Mouse (Mus musculus): ENCODE measurements around the gene Cdh23.

Cdh23 gene

DNA sequence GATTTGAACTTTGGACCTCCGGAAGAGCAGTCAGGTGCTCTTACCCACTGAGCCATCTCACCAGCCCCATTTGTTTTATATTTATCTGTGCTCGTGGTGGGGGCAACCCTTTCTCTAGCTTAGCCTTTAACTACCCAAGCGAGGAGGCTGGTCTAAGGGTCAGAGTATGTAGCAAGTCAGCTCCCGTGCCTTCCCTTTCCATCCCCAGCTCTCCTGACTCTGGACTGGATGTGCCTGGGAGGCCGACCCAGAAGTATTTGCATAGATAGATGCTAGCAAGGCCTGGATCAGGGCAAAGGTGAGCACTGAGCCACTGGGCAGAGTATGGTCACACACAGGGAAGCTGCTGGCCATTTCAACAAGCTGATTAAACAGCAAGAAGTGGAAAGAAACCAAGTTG is 12.5 kb upstream of the Cdh23 start:
- ATAC-seq (ENCODE audit: low TSS enrichment): no peak

DNA sequence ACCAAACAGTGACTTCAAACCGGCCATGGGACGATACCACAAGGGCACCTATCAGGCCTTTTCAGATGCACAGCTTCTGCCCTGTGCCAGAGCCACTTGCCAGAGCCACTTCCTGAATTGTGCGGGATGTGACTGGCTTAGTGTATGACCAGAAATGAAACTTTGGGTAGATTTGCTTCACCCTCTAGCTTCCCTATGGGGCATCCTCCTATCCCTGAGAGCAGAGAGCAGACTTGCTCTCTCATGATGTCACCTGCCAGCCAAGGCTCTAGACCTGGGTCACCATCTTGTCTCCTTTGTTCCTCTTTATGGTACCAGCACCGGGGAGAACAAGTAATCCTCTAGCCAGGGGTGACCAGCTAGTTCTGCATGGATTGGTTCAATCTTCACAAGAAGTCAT is 10.0 kb upstream of the Cdh23 start:
- no peak for ATAC-seq (ENCODE audit: low TSS enrichment)

DNA sequence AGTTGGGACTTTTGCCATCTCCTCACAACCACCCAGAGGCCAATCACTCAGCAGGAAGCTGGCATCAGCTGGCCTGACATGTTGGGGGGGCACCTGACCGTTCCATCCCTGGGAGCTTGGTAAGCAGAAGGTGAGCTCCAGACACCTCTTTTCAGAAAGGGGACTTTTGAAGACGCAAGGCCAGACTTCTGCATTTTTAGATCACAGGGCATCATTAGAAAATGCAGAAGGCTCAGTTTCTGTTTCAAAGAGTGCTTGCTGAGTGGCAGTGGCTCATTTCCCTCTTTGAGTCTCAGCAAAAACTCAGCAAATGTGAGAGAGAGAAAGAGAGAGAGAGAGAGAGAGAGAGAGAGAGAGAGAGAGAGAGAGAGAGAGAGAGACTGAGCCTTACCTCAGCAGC is 8.8 kb upstream of the Cdh23 start:
- ATAC-seq (ENCODE audit: low TSS enrichment): no peak

- no peak for ATAC-seq (ENCODE audit: low TSS enrichment)
Measured at GRCm38 (mm10) chr10:60697775-60698174, 1.5 kb upstream of the Cdh23 start.

DNA sequence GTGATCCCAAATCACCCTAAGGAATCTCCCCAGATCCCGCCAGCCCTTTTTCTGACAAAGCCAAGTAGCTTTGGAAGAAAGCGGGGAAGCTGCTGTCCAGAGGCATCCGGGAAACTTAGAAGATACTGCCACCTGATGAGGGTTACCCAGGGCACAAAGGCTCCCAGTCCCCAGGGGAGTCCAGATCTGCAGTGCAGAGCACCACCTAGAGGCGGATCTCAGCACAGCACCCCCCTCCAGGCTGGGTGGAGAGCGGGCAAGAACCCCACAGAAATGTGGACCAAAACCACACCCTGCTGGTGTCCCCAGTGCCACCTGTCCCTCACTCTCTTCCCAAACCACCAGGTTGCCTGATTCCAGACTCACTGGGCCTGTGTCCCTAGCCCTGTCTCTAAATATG is 685 bp upstream of the Cdh23 start:
- ATAC-seq (ENCODE audit: low TSS enrichment): peak; percentile 78

GRCm38 (mm10) chr10:60691671-60692390 is 4.5 kb downstream of the Cdh23 start:
- no peak for ATAC-seq (ENCODE audit: low TSS enrichment)

DNA sequence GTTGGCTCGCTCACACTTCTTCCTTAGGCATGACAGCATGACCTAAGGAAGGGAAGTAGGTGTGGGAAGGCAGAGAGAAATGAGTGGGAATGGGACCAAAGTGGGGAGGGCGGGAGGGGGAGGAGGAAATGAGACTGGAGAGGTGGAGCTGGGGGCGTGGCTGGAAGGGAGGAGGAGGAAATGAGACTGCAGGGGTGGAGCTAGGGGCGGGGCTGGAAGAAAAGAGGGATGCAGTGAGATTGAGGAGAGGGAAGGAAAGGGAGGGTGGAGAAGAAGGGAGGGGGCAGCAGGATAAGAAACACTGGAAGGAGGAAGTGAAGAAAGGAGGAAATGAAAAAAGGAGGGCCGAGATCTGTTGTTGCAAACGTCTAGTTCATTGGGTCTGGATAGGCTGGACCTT is 5.3 kb downstream of the Cdh23 start:
- no peak for ATAC-seq (ENCODE audit: low TSS enrichment)

DNA sequence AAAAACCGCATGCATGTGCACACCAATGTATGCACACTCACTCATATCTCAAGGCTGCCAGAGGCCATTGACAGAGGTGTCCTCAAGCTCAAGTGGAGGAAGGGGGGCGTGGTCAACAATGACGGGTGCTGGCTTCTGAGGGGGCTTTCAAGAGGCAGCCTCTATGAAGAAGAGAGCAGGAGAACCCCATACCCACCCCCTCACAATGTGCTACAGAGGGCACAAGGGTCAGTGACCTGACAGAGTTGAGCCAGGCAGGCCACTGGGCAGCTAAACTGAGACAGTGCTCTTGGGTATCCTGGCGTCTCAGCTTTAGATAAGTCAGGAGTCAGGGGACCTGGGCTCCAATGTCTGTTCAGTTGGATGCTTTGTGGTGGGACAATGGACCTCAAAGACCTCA is 6.9 kb downstream of the Cdh23 start:
- ATAC-seq (ENCODE audit: low TSS enrichment): no peak

DNA sequence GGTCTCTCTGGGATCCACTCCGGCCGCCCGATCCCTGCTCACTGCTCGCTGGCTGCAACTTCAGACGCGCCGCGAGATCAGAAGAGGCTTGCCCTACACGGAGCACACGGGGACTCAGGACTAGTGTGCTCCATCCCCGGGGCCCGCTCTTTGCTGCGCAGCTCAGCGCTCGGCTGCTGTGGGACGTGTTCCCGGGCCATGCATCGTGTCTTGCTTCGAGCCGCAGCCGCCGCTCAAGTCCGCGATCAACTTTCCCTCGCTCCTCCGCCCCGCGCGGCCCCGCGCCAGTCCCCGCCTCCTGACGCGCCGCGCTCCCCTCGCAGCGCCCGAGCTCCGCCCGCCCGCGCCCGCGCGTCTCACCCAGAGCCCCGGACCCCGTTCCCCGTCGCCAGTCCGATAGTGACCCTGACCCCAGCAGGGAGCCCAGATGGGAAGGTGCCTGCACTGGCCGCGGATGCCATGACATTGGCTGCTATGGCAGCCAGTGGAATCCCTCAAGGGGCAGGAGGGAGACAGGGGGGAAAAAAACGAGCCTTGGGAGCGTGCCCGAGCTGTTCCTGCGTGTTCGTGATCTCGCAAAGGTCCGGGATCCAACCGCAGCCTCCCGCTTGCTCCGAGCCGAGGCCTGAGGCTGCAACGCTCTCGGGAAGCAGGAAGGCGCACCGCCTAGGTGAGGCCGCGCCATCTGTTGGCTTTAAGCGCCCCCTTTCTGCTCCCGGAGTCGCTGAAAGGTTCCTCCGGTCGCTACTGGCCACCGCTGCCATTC is 9.1 kb downstream of the Cdh23 start:
- peak; percentile 84 for ATAC-seq (ENCODE audit: low TSS enrichment)

GRCm38 (mm10) chr10:60686641-60686975 is 9.7 kb downstream of the Cdh23 start:
- peak; percentile 16; the same call in 1 of the 2 replicates for ATAC-seq (ENCODE audit: low TSS enrichment)

DNA sequence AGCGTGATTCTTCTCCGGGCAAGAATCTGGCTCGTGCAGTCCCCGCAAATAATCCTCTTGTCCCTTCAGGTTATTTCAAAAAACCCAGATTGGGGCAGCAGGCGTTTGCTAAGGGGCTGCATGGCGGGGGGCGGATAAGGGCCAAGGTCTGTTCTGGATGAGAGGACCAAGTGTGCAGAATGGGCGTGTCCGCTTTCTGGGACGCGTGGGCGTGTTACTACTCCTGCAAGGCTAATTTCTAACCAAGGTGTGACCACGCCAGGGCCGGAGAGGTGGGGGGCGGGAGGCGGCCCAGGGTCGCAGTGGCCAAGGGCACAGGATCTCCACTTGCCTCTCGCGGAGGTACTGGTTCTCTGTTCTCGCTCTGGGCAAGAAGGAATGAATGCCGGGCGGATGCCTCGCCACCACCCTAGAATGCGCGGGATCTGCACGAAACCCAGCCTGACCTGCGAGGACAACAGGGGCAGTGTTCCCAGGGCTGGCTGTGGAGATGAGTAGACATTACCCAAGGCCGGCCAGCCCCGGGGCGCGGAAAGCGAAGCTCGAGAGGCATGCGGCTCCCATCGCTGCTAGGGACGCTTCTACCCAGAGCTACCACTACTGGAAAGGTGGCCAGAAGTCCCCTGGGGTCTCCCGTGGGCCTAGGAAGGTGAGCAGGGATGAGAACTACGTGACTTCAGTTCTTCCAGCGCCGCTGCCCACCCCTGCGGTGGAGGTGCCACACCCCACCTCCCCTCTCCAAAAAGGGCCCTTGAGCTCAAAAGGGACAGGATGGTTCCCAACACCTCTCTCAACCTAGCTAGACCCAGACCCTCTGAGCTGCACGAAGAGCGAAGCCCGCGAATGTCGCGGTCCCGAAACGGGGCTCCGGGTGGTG is 10.3 kb downstream of the Cdh23 start:
- ATAC-seq (ENCODE audit: low TSS enrichment): no peak

GRCm38 (mm10) chr10:60678926-60679325 is 17.4 kb downstream of the Cdh23 start:
- no peak for ATAC-seq (ENCODE audit: low TSS enrichment)

GRCm38 (mm10) chr10:60677319-60677718 is 19.0 kb downstream of the Cdh23 start:
- no peak for ATAC-seq (ENCODE audit: low TSS enrichment)

- no peak for ATAC-seq (ENCODE audit: low TSS enrichment)
Measured at GRCm38 (mm10) chr10:60670166-60670565, 26.1 kb downstream of the Cdh23 start.

GRCm38 (mm10) chr10:60668591-60668990 is 27.7 kb downstream of the Cdh23 start:
- ATAC-seq (ENCODE audit: low TSS enrichment): no peak

DNA sequence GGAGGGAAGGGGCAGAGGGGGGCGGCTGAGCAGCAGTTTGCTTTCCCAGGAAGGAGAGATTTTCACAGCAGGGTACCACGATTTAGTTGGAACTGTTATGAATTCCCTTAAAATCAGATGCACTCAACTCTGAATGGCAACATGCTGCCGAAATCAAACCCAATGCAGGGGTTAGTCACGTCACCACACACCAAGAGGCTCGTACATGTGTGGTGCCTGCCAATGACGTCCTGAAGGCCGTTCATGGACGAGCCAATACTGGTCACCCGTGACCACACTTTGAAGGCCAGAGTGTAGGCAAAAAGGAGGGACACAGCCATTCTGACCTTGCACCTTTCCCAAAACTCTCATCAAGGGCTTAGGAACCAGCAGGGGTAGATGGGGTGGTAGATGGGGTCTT is 35.3 kb downstream of the Cdh23 start:
- no peak for ATAC-seq (ENCODE audit: low TSS enrichment)

- ATAC-seq (ENCODE audit: low TSS enrichment): no peak
Measured at GRCm38 (mm10) chr10:60659450-60660020, 36.8 kb downstream of the Cdh23 start.

DNA sequence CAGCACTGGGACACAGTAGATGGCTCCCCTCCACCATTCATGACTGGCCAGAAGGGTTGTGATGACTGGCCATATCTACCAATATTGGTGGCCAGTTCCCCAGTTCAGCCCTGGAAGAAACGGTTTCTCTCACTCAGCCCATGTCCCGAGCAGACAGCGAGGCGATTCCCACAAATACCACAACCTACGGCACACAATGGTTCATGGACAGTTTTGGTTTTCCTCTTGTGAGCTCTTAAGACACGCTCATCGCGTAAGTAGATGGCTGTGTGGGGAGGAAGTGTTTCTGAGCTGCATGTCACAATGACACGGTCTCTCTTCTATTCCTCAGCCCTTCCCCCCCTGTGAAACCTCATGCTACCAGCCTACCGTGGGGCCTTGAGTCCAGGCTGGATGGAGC is 38.1 kb downstream of the Cdh23 start:
- ATAC-seq (ENCODE audit: low TSS enrichment): no peak

DNA sequence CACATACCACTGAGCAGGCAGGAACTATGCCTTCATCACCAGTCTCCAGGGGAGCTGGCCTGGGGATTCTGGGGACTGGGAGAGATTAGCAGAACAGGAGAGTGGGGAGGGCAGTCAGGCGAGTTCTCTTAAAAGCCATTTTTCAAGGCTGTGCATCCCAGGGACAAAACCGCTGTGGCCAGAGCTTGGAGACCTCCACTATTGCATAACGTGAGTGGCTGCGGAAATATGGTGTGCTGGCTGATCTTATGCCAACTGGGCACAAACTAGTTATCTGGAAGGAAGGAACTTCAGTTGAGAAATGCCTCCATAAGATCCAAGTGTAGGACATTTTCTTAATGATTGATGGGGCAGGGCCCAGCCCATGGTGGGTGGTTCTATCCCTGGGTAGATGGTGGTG is 42.6 kb downstream of the Cdh23 start:
- ATAC-seq (ENCODE audit: low TSS enrichment): no peak

- ATAC-seq (ENCODE audit: low TSS enrichment): no peak
Measured at GRCm38 (mm10) chr10:60653106-60653505, 43.2 kb downstream of the Cdh23 start.

DNA sequence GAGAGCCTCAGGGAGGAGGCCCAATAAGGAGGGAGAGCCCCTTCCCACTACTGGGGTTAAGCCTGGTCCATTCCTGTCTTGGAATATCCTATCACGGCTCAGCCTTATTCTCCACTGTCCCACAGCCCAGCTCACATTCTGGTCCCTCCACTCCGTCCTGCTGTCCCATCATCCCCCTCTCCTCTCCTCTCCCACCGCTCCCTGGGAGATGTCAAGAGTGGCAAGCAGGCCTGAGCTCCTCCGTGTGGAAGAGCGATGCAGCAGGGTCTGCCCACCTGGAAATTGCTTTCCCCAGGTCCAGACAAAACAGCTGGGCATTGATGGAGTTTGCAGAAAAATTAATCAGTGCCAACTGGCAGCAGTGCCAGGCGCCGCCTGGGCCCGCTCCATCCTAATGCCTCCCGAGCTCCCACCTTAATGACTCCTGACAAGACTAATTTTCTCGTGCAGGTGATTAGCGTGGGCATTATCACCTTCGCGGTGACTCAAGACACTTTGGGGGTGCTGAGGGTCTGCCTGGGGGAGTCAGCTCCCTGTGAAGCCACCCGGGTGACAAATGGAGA is 52.1 kb downstream of the Cdh23 start:
- no peak for ATAC-seq (ENCODE audit: low TSS enrichment)

DNA sequence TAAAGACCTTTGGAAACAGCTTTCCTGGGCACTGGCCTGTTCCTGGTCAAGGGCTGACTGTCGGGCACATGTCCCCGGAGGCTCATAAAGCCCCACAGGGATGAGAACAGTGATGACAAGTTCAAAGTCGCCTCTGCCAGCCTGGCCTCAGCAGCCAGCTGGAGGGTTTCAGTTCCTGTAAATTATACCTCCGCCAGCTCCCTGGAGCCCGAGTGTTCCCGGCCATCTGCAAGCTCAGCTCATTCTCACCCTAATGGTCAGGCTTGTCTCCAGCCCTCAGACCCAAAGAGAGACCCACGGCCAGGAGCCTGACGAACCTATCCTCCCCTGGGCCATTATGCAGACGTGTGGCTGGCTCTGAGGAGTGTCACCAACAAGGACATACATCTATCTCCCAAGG is 57.0 kb downstream of the Cdh23 start:
- no peak for ATAC-seq (ENCODE audit: low TSS enrichment)
